Mouse (Mus musculus): ENCODE measurements around the gene Bckdha. TPM values are rescaled to one million over a fixed set of nuclear protein-coding genes. Genes with fewer than 3 reads are reported as not detected.

The Bckdha gene
- total RNA-seq, 2 experiments from 2014 or later, result 37.1 to 41.4 TPM

- H3K4me3 ChIP-seq, result no peak overlapping the region
- no peak overlapping the region for H3K27ac ChIP-seq
- TF ChIP-seq CTCF (conservative IDR thresholded peaks at IDR 0.05), result no peak
- DNase-seq (ENCODE audit: low spot score in 2 of 2), result no peak
Measured at GRCm38 (mm10) chr7:25677013-25677412, 18.2 kb upstream of the Bckdha start.

- no peak for TF ChIP-seq CTCF (conservative IDR thresholded peaks at IDR 0.05)
- Histone ChIP-seq H3K27ac (no peak overlapping the region), H3K4me3 (no peak overlapping the region; the same call in 1 of the 2 replicates)
- DNase-seq (ENCODE audit: low spot score in 2 of 2), result peak; percentile 90 to 91
Measured at GRCm38 (mm10) chr7:25676085-25676781, 17.5 kb upstream of the Bckdha start.

- no peak for TF ChIP-seq CTCF (conservative IDR thresholded peaks at IDR 0.05)
- no peak overlapping the region for H3K27ac ChIP-seq
- H3K4me3 ChIP-seq, result no peak overlapping the region
- DNase-seq (ENCODE audit: low spot score in 2 of 2), result no peak
Measured at GRCm38 (mm10) chr7:25675405-25675804, 16.6 kb upstream of the Bckdha start.

- DNase-seq (ENCODE audit: low spot score in 2 of 2), result no peak
- H3K27ac ChIP-seq, result no peak within 1 kb of the TSS
- TF ChIP-seq CTCF (conservative IDR thresholded peaks at IDR 0.05), result no peak
- peak within 1 kb of the TSS; percentile 28 for H3K4me3 ChIP-seq
Measured at GRCm38 (mm10) chr7:25674719-25675300, 16.0 kb upstream of the Bckdha start, which contains the start of gene Tmem91. Gene Tmem91 (minus strand): TSS chr7:25675166.

- DNase-seq (ENCODE audit: low spot score in 2 of 2), result no peak
- Histone ChIP-seq H3K4me3 (no peak overlapping the region; the same call in 1 of the 2 replicates), H3K27ac (no peak overlapping the region)
- no peak for TF ChIP-seq CTCF (conservative IDR thresholded peaks at IDR 0.05)
Measured at GRCm38 (mm10) chr7:25674297-25674696, 15.5 kb upstream of the Bckdha start.

GRCm38 (mm10) chr7:25672442-25672841 is 13.7 kb upstream of the Bckdha start:
- TF ChIP-seq CTCF (conservative IDR thresholded peaks at IDR 0.05), result peak; percentile 50
- DNase-seq (ENCODE audit: low spot score in 2 of 2), result no peak
- no peak overlapping the region for H3K4me3 ChIP-seq
- no peak overlapping the region for H3K27ac ChIP-seq

GRCm38 (mm10) chr7:25671686-25672085 is 12.9 kb upstream of the Bckdha start:
- no peak overlapping the region for H3K4me3 ChIP-seq
- H3K27ac ChIP-seq, result no peak overlapping the region
- no peak for TF ChIP-seq CTCF (conservative IDR thresholded peaks at IDR 0.05)
- no peak for DNase-seq (ENCODE audit: low spot score in 2 of 2)

GRCm38 (mm10) chr7:25670096-25670495 is 11.3 kb upstream of the Bckdha start:
- DNase-seq (ENCODE audit: low spot score in 2 of 2), result no peak
- Histone ChIP-seq H3K27ac (no peak overlapping the region), H3K4me3 (no peak overlapping the region)
- TF ChIP-seq CTCF (conservative IDR thresholded peaks at IDR 0.05), result no peak

- no peak for DNase-seq (ENCODE audit: low spot score in 2 of 2)
- TF ChIP-seq CTCF (conservative IDR thresholded peaks at IDR 0.05), result no peak
- Histone ChIP-seq H3K27ac (no peak overlapping the region), H3K4me3 (no peak overlapping the region)
Measured at GRCm38 (mm10) chr7:25669631-25670030, 10.8 kb upstream of the Bckdha start.

GRCm38 (mm10) chr7:25669158-25669557 is 10.4 kb upstream of the Bckdha start:
- no peak for DNase-seq (ENCODE audit: low spot score in 2 of 2)
- TF ChIP-seq CTCF (conservative IDR thresholded peaks at IDR 0.05), result no peak
- no peak overlapping the region for H3K4me3 ChIP-seq
- H3K27ac ChIP-seq, result no peak overlapping the region

GRCm38 (mm10) chr7:25666381-25666780 is 7.6 kb upstream of the Bckdha start:
- no peak for DNase-seq (ENCODE audit: low spot score in 2 of 2)
- H3K4me3 ChIP-seq, result no peak overlapping the region
- no peak overlapping the region for H3K27ac ChIP-seq
- TF ChIP-seq CTCF (conservative IDR thresholded peaks at IDR 0.05), result no peak

GRCm38 (mm10) chr7:25657785-25658184 is 996 bp downstream of the Bckdha start:
- TF ChIP-seq CTCF (conservative IDR thresholded peaks at IDR 0.05), result no peak
- no peak for DNase-seq (ENCODE audit: low spot score in 2 of 2)
- Histone ChIP-seq H3K27ac (peak overlapping the region; percentile 100; the same call in 1 of the 2 replicates), H3K4me3 (peak overlapping the region; percentile 74)

GRCm38 (mm10) chr7:25655601-25656428 is 3.0 kb downstream of the Bckdha start:
- Histone ChIP-seq H3K4me3 (no peak overlapping the region), H3K27ac (no peak overlapping the region)
- TF ChIP-seq CTCF (conservative IDR thresholded peaks at IDR 0.05), result no peak
- DNase-seq (ENCODE audit: low spot score in 2 of 2), result no peak
